Mouse (Mus musculus) embryo, embryonic 10 days (tissue): ENCODE data around the gene Smco2.

Experiments used
- DNase-seq: peaks from one replicate; pipeline ENCODE4 v3.0.0-alpha.2; 2015; ENCODE audit warnings: low spot score

Smco2 gene

GRCm38 (mm10) chr6:146850050-146850449 lies at the start of gene Smco2:
Smco2 (plus strand) TSS chr6:146850104.
- DNase-seq, result no peak

- DNase-seq, result no peak
These were observed 39.9 kb upstream of the Smco2 start for GRCm38 (mm10) chr6:146809991-146810390.

DNA sequence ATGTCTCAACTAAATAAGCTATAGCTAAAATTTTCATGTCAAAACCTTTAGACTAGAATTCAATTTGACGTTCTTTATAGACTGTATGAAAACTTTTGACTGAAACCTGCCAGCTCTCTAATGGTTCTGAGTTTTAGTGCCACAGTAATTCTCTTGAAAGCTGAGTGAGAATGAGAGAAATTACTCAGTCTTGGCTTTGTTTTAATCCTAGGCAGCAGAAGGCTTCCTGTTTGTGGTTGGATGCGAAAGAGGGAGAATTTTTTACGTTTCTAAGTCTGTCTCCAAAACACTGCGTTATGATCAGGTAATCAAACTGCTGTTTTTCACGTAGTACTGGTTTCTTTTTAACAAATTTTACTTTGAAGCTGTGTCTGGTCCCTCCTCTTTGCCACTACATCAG lies 36.9 kb upstream of the Smco2 start:
- DNase-seq, result no peak

- DNase-seq, result no peak
These were observed 29.5 kb upstream of the Smco2 start for GRCm38 (mm10) chr6:146820177-146820965.

DNA sequence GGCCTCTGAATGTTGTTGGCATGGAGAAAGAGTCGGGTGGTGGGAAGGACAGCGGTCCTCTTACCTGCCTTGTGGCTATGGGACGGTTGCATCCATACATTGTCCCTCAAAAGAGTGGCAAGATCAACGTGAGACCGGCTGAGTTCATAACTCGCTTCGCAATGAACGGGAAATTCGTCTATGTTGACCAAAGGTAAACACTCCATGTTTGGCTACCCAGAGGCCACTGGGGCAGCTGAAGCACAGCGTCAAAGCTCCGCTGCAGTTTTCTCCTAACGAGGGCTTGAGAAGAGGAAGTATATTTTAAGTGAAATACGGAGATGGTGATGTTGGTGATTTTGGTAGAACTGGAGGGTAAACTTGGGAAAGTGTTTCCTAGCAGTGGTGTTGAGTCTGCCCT lies 27.9 kb upstream of the Smco2 start:
- no peak for DNase-seq

- peak; percentile 80 for DNase-seq
These were observed 25.0 kb upstream of the Smco2 start for GRCm38 (mm10) chr6:146824727-146825486.

DNA sequence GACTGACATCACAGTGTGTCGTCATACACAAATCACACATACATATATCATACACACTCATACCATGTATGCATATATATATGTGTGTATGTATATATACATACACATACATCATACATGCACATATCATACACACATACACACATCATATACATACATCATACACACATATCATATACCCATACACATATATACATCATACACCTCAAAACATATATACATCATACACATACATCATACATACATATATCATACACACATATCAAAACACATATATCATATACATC lies 24.5 kb upstream of the Smco2 start:
- no peak for DNase-seq

DNA sequence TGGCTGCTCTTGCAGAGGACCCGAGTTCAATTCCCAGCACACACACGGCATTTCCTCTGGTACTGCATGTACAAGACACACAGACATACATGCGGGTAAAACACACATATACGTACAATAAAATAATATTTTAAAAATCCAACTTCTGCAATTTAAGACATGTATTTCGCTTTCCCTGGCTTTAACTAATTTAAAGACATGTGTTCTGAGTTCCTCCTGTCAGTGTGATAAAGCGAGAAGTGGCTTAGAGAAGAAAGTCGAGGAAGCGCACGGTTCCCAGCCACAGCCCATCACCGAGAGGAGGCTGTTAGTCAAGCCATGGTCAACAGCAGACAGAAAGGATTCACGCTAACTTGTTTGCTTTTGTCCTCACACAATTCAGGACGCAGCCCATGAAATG lies 18.6 kb upstream of the Smco2 start:
- DNase-seq, result no peak

DNA sequence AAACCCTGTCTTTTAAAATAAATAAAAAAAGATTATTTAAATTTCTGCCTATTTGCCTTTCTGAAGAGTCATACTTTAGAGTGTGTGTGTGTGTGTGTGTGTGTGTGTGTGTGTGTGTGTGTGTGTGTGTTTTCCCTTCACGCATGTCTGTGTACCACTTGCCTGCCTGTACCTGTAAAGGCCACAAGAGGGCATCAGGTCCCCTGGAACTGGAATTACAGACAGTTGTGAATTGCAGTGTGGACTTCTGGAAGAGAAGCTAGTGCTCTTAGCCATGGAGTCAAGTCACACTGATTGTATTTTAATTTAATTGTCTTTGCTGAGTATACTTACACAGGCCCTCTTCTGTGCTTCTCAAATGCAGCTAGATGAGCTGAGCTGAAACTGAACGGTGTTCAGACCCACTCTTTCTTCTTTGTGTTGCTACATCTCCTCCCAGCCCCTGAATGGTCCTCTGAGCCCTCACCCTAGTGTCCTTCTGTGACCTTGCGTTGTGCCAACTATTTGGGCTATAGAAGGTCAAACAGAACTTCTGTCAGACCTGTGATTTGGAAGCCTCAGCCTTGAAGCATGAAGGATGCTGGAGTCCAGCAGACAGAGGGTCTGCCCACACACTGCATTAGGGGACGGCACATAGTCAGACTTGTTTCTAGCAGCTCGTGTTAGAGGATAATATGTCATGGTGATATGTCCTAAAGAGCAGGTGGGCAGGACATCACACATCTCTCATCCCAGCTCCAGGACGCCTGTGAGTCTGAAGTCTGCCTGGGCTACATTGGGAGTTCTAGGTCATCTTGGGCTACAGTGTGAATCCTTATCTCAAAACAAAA lies 16.2 kb upstream of the Smco2 start:
- peak; percentile 76 for DNase-seq

DNA sequence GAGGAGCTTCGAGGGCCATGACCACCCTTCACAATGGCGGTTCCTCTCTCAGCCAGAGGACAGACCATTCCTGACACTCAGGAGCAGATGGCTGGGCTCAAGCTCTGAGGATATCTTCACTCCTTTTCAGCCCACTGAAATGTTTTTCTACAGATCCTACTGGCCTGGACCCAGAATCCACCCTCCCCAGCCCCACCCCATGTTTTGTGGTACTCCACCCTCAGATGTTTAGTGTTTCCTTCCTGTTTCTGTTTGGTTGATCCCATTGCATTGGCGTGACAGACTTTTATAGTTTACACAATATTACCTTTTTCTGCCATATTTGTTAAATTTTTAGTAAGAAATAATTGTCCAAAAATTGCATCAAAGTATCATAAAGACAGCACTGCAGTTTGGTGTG lies 15.6 kb upstream of the Smco2 start:
- DNase-seq, result no peak

DNA sequence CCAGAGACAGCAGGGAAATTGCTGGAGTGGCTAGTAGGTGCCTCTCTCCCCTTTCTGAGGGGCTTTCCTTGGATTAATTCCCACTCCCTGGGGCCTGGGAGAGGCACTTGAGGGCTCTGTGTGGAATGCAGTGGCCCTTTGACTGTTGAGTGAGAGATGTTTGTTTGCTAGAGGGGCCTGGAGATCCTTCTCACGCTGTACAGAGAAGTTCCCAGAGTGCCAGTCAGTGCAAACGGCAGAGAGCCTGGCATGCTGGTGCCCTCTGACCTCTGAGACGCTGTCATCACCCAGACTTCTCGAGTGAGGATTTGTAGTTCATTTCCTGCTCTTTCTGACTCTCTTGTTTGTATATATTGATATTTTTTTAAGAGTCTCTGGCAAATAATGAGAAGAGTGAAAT lies 14.1 kb upstream of the Smco2 start:
- DNase-seq, result peak; percentile 60

DNA sequence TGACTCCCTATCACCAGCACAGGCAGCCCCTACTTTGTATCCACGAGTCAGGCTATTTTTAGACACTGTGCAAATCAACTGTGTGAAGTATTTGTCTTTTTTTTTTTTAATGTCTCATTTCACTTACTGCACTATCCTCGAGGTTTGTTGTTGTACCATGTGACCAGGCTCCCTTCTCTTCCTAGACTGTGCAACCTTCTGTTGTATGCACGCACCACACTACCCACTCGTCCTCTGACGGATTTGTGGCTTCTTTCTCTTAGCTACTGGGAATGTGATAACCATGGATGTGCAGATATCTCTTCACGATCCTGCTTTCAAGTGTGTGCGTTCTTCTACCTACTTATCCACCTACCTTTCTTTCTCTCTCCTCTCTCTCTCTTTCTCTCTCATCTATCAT lies 12.6 kb upstream of the Smco2 start:
- no peak for DNase-seq

GRCm38 (mm10) chr6:146838366-146838765 lies 11.5 kb upstream of the Smco2 start:
- no peak for DNase-seq

DNA sequence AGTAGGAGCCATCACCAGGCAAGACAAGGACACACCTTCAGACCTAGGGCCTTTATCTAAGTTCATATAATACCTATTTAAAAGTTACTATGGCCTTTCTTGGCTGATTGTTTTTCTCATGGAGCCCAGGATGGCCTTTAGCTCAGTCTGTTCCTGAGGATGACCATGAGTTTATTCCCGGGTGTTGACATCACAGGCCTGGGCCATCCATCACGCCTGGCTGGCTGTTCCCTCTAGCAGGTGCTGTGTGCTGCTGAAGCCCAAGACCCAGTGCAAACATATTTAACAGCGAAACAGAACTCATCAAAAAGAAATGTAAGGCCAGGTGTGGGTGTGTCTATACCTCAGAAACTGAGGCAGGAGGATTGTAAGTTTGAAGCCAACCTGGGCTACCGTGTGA lies 11.0 kb upstream of the Smco2 start:
- DNase-seq, result no peak

DNA sequence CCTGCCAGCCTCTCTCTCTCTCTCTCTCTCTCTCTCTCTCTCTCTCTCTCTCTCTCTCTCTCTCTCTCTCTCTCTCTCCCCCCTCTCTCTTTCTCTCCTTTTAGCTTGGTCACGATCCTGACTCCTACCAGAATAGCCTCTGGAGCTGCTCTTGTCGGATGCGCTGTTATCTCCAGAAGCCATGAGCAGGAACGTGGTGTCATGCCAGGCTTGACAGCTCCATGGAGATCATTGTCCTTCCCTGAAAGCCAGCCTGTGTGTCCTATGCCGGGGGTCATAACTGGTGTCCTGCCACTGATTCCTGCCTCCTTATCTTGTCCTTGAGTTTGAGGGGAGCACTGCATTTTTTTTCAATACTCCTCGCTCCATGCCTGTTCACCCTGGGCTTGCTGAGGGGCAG lies 5.0 kb upstream of the Smco2 start:
- DNase-seq, result no peak

DNA sequence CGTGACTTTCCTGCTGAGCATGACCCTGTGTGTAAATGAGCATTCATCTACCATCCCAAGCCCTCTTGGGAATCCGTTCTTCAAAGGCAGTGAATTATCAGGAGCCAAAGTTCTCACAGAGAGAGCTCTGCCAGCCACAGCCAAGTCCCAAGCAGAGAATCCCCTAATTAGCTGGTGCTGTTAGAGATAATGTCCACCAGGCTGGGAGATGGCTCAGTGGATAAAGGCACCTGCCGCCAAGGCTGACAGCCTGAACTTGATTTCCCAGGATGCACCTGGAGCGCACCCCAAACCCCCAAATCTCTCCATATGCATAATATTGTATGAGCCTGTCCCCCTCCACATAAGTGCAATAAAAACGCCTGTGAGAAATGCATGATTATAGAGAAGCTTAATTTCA lies 4.6 kb upstream of the Smco2 start:
- no peak for DNase-seq

DNA sequence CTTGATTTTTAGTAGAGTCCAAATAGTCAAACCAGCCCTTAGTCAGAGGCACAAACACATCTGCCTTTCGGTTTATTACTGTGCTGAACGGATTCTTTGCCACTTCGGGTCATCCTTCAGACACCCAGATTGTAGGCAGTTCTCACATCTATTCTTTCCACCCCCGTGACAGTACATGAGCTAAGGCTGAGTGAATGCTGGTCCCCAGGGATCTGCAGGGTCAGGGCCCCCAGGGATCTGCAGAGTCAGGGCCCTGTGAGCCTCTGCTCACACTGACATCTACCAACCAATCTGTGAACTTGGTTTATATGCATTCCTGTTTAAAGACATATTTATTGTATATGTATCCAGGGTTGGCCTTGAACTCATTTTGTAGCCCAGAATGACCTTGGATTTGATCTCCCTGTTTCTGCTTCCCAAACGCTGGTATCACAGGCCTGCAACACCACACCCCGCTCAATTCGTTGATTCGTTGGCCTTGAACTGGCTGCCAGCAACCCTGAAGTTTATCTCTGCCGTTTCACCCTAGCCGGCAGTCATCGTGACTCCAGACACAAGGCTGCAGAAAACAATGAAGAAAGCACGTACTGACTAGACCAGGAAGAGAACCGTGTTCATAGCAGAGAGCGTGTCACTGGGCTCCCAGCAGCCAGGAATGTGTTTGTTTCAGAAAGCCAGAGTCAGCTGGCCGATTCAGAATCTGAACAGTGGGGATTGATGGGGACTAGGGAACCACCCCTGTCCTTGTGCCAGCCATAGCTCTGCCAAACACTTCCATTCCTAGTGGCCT lies 3.7 kb upstream of the Smco2 start:
- DNase-seq, result no peak

DNA sequence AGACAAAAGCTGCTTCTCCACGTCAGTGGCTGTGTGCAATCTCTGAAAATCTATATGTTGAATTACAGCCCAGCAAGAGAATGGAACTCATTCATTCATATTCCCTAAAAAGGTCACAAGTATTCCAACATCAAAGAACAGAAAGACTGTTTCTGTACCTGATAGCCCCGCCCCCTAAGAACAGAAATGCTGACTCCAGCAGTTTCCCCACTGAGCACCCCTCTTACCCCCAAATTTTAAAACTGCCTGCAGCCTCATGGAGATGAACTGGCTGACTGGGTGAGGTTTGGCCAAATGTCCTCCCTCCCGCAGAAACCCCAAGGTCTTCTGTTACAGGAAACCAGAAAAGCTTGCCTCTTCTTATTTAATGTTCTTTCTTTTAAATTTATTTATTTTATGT lies 2.5 kb upstream of the Smco2 start:
- DNase-seq, result no peak

GRCm38 (mm10) chr6:146848281-146848680 lies 1.6 kb upstream of the Smco2 start:
- DNase-seq, result no peak

- DNase-seq, result no peak
These were observed 2.0 kb downstream of the Smco2 start for GRCm38 (mm10) chr6:146851916-146852315.

GRCm38 (mm10) chr6:146852739-146853138 lies 2.8 kb downstream of the Smco2 start:
- DNase-seq, result no peak

DNA sequence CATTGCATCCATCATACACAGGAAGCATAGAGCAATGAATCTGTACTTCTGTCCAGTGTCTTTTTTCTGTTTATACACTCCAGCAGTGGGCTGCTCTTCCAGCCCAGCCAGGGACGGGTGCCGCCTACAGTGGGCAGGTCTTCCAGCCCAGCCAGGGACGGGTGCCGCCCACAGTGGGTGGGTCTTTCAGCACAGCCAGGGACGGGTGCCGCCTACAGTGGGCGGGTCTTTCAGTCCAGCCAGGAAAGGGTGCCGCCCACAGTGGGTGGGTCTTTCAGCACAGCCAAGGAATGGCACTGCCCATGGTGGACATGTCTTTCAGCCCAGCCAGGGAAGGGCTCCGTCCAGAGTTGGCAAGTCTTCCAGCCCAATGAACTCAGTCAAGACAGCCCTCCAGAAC lies 5.3 kb downstream of the Smco2 start:
- DNase-seq, result no peak
